Comparison of ENCODE assay signal across 8 mouse cellular contexts in the genomic region with DNA sequence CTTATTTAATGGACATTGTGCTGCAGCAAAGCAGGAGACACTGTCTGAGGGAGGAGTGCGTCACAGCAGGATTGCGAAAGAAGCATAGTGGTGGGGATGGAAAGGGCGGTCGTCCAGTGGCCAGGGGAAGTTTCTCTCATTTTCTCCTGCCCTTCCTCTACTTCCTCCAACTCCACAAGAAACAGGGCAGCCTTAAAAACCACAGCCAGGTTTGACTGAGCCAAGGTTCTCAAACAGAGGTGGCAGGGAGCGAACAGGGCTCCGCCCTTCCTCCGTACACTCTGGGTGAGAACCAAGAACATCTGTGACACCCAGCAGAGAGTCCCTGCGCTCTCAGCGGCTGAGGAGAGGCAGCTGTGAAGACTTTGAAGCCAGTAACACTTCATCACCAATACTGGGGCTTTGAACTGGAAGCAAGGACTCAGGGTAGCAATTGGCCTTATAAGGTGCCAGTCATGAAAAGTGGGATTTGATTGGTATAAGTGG. TPM values are rescaled to one million over a fixed set of nuclear protein-coding genes. Genes with fewer than 3 reads are reported as not detected.
DNase-seq lines count a peak whose midpoint lies in the region; ATAC-seq lines count a peak whose summit lies in the region.

No protein-coding gene starts in this region.

- H3K27me3 ChIP-seq in forebrain, embryonic 12.5 days: peaks cover 4% of the 10 kb centered on the region; the same call in 1 of the 2 replicates

- no peaks in the 10 kb centered on the region for H3K4me1 ChIP-seq in forebrain, embryonic 12.5 days

- H3K4me3 ChIP-seq in forebrain, embryonic 12.5 days (replicated peaks): no peak overlapping the region

- H3K9me3 ChIP-seq in forebrain, embryonic 12.5 days: no peaks in the 10 kb centered on the region

- DNase-seq in 3134 (ENCODE audit: extremely low read depth, insufficient read length, low spot score): peak; percentile 71
- peak; percentile 81 for DNase-seq in heart, postnatal 25 days (ENCODE audit: low spot score)
- peak; percentile 65 for DNase-seq in lung, postnatal 14 days
- DNase-seq in left cerebral cortex, postnatal 25 days (ENCODE audit: low spot score in 2 of 2): no peak
- no peak for DNase-seq in ovary, postnatal 10 days (ENCODE audit: low spot score)

- no peak overlapping the region for H3K27ac ChIP-seq in forebrain, embryonic 12.5 days

- peak; percentile 57 for ATAC-seq in activated CD4-positive, CD25-positive, alpha-beta regulatory T cell, adult 4 months
- no peak for ATAC-seq in cerebellum, adult (ENCODE audit: insufficient number of reproducible peaks, low FRiP score, low TSS enrichment)
- no peak for ATAC-seq in forebrain, embryonic 12.5 days (ENCODE audit: low FRiP score)

- WGBS in forebrain, embryonic 12.5 days: 59% methylated on average over 9 of the region's 9 CpGs

- no peak overlapping the region for H3K9ac ChIP-seq in forebrain, embryonic 12.5 days

- H3K4me2 ChIP-seq in forebrain, embryonic 12.5 days: no peak overlapping the region

- intact Hi-C loops in heart, postnatal 25 days (cut with DNase I): no loop called here
- intact Hi-C loops in left cerebral cortex, postnatal 25 days (cut with DNase I): no loop called here

- H3K36me3 ChIP-seq in forebrain, embryonic 12.5 days (replicated peaks): no peaks in the 10 kb centered on the region

RNA-seq across cellular contexts. Expression of gene Prtg, which starts 9.5 kb away (rescaled TPM):
- not detected for polyA plus RNA-seq in activated CD4-positive, CD25-positive, alpha-beta regulatory T cell, adult 4 months (2017; shearing (Covaris generic))
- under 1 TPM; 0.08 to 0.45 TPM for total RNA-seq in heart, postnatal 25 days (2021)
- 1 to 10 TPM; 1.1 to 1.7 TPM for total RNA-seq in left cerebral cortex, postnatal 25 days (2021)
- 1.7 and 2.7 TPM in 2 replicates for polyA plus RNA-seq in forebrain, embryonic 12.5 days (2016; fragmentation: Nextera tagmentation; extraction: Ambion mirVana)

Comparison
In these comparisons a context has a peak if more than half of its experiments do, and no peak if none do; other contexts are left out.
1. DNase-seq: peak in 3134 (single experiment), heart, postnatal 25 days (single experiment) and lung, postnatal 14 days (single experiment); none in left cerebral cortex, postnatal 25 days (0 of 2) and ovary, postnatal 10 days (single experiment).